Comparison of ENCODE assay signal across 20 mouse cellular contexts in genomic region chr8:79635491-79635890, GRCm38 (mm10). TPM values are rescaled to one million over a fixed set of nuclear protein-coding genes. Genes with fewer than 3 reads are reported as not detected.
DNase-seq lines count a peak whose midpoint lies in the region; ATAC-seq and TF ChIP-seq lines count a peak whose summit lies in the region.
"Had no signal": no experiment of that assay in that cellular context is flagged by ENCODE, and none has a peak within 500 bp of the region (broad histone marks: within the 10 kb centered on the region; RNA-seq: fewer than 3 reads in every experiment).

No protein-coding gene starts in this region.

- DNase-seq in ES-E14 (ENCODE audit: low read depth, low spot score) = no peak
- peak; percentile 63 for DNase-seq in ZHBTc4 (ENCODE audit: low read depth, low spot score)
- no peak for DNase-seq in yolk sac, embryonic 10.5 days (ENCODE audit: low spot score)
- no peak for DNase-seq in gastrocnemius, postnatal 10 days
- DNase-seq: adrenal gland, adult 8-10 months; adrenal gland, postnatal 14 days; adrenal gland, postnatal 36 days; cerebellum, adult 11-12 months; cerebellum, adult 2 months; cerebellum, adult 9-10 months; cerebellum, postnatal 10 days; cerebellum, postnatal 25 days; forebrain, postnatal 0 days had no signal

- 91% methylated on average over 1 of the region's 1 CpGs for WGBS in kidney, embryonic 15.5 days

- no peak for TF ChIP-seq EP300 in ES-Bruce4 (IDR thresholded peaks at IDR 0.05; ENCODE audit: insufficient read depth, low read depth, low read length)

- no peaks in the 10 kb centered on the region for H3K36me3 ChIP-seq in E14TG2a.4 (ENCODE audit: insufficient read depth, low read length)
- H3K36me3 ChIP-seq in ES-Bruce4 (ENCODE audit: control insufficient read depth, insufficient read depth, low read length, poor library complexity, severe bottlenecking) = no peaks in the 10 kb centered on the region
- H3K36me3 ChIP-seq in ES-E14 (ENCODE audit: control insufficient read depth, insufficient read depth, low read length, poor library complexity, severe bottlenecking) = no peaks in the 10 kb centered on the region
- no peaks in the 10 kb centered on the region for H3K36me3 ChIP-seq in kidney, embryonic 15.5 days
- H3K36me3 ChIP-seq: embryonic facial prominence, embryonic 10.5 days; embryonic facial prominence, embryonic 12.5 days; forebrain, embryonic 15.5 days had no signal

- TF ChIP-seq CTCF in E14TG2a.4 (conservative IDR thresholded peaks at IDR 0.05; ENCODE audit: low read length) = no peak
- no peak for TF ChIP-seq CTCF in ES-Bruce4 (IDR thresholded peaks at IDR 0.05; ENCODE audit: low read depth, low read length)

- no peak for ATAC-seq in kidney, embryonic 15.5 days (replicated peaks; ENCODE audit: low FRiP score)
- ATAC-seq: forebrain, embryonic 13.5 days; forebrain, embryonic 15.5 days; forebrain, postnatal 0 days had no signal

- no peak overlapping the region for H3K4me2 ChIP-seq in kidney, embryonic 15.5 days
- H3K4me2 ChIP-seq: embryonic facial prominence, embryonic 12.5 days; forebrain, embryonic 13.5 days; forebrain, embryonic 15.5 days had no signal

- H3K9me3 ChIP-seq in E14TG2a.4 (ENCODE audit: low read length) (no peaks in the 10 kb centered on the region), ES-Bruce4 (replicated peaks; ENCODE audit: control insufficient read depth, insufficient read depth, low read length, poor library complexity, severe bottlenecking) (0 out of 2 replicates have a peak, but pooled peaks cover 4% of the 10 kb centered on the region), ES-E14 (ENCODE audit: control insufficient read depth, insufficient read depth, low read depth, low read length) (no peaks in the 10 kb centered on the region)
- H3K9me3 ChIP-seq in kidney, embryonic 15.5 days (replicated peaks) = peaks cover 3% of the 10 kb centered on the region; the same call in 1 of the 2 replicates
- H3K9me3 ChIP-seq: embryonic facial prominence, embryonic 10.5 days; embryonic facial prominence, embryonic 12.5 days; forebrain, embryonic 13.5 days; forebrain, embryonic 15.5 days had no signal

- no peaks in the 10 kb centered on the region for H3K27me3 ChIP-seq in E14TG2a.4 (ENCODE audit: insufficient read depth, low read length)
- H3K27me3 ChIP-seq in ES-Bruce4 (ENCODE audit: control insufficient read depth, insufficient read depth, low read length, poor library complexity, severe bottlenecking) = no peaks in the 10 kb centered on the region
- H3K27me3 ChIP-seq in kidney, embryonic 15.5 days = no peaks in the 10 kb centered on the region
- H3K27me3 ChIP-seq: embryonic facial prominence, embryonic 12.5 days; forebrain, embryonic 13.5 days; forebrain, embryonic 15.5 days had no signal

- peak overlapping the region; percentile 56 for H3K4me3 ChIP-seq in E14TG2a.4 (replicated peaks; ENCODE audit: low read length)
- peak overlapping the region; percentile 63; the same call in 1 of the 2 replicates for H3K4me3 ChIP-seq in ES-Bruce4 (ENCODE audit: low read depth, low read length)
- peak overlapping the region; percentile 49 to 70; a peak in 3 of 4 replicates for H3K4me3 ChIP-seq in ES-E14 (ENCODE audit: insufficient read depth in 1 of 2, low read depth in 1 of 2, low read length in 2 of 2, poor library complexity in 1 of 2, severe bottlenecking in 1 of 2)
- no peak overlapping the region for H3K4me3 ChIP-seq in kidney, embryonic 15.5 days (replicated peaks)
- H3K4me3 ChIP-seq: embryonic facial prominence, embryonic 10.5 days; embryonic facial prominence, embryonic 12.5 days; forebrain, embryonic 13.5 days; forebrain, embryonic 15.5 days had no signal

- peak overlapping the region; percentile 49 for H3K9ac ChIP-seq in ES-Bruce4 (ENCODE audit: low read depth, poor library complexity, severe bottlenecking)
- H3K9ac ChIP-seq in ES-E14 (ENCODE audit: insufficient read depth, low read depth, low read length, poor library complexity, severe bottlenecking) = no peak overlapping the region; the same call in 1 of the 2 replicates
- no peak overlapping the region for H3K9ac ChIP-seq in kidney, embryonic 15.5 days
- H3K9ac ChIP-seq: embryonic facial prominence, embryonic 12.5 days; forebrain, embryonic 13.5 days; forebrain, embryonic 15.5 days; forebrain, postnatal 0 days had no signal

- H3K27ac ChIP-seq in ES-Bruce4 (ENCODE audit: insufficient read depth, low read length) (no peak overlapping the region), ES-E14 (ENCODE audit: insufficient read depth, low read depth, low read length, poor library complexity, severe bottlenecking) (peak overlapping the region; percentile 13; the same call in 1 of the 2 replicates)
- H3K27ac ChIP-seq in kidney, embryonic 15.5 days = no peak overlapping the region
- H3K27ac ChIP-seq: embryonic facial prominence, embryonic 10.5 days; embryonic facial prominence, embryonic 12.5 days; forebrain, embryonic 13.5 days; forebrain, embryonic 15.5 days had no signal

- TF ChIP-seq POLR2A in ES-Bruce4 (IDR thresholded peaks at IDR 0.05; ENCODE audit: insufficient read depth, low read length) = no peak

- H3K4me1 ChIP-seq in E14TG2a.4 (replicated peaks; ENCODE audit: low read depth, low read length) (peaks cover 22% of the 10 kb centered on the region), ES-Bruce4 (ENCODE audit: control insufficient read depth, insufficient read depth, low read length) (peaks cover 1% of the 10 kb centered on the region), ES-E14 (ENCODE audit: control insufficient read depth in 2 of 2, insufficient read depth in 2 of 2, low read length in 2 of 2, poor library complexity in 1 of 2) (peaks cover 0 to 2% of the 10 kb centered on the region in 2 experiments; a peak in 2 of 4 replicates)
- H3K4me1 ChIP-seq in kidney, embryonic 15.5 days = peaks cover 2% of the 10 kb centered on the region; the same call in 1 of the 2 replicates
- H3K4me1 ChIP-seq: embryonic facial prominence, embryonic 12.5 days had no signal

- in situ Hi-C loops in ES-E14 (cut with MboI; ENCODE audit: low sequenced_read_pairs in 2 of 2, unreplicated experiment in 2 of 2) = no loop called here

TF ChIP-seq in ES-E14, 5 proteins besides CTCF, POLR2A, EP300 and RAD21:
- TF ChIP-seq MAFK (IDR thresholded peaks at IDR 0.05; ENCODE audit: insufficient read depth, low read depth, low read length) = no peak
- no peak for TF ChIP-seq CHD2 (IDR thresholded peaks at IDR 0.05; ENCODE audit: low read depth, low read length)
- TF ChIP-seq ZC3H11A (IDR thresholded peaks at IDR 0.05; ENCODE audit: borderline replicate concordance, low read depth, low read length) = no peak
- no peak for TF ChIP-seq HCFC1 (IDR thresholded peaks at IDR 0.05; ENCODE audit: borderline replicate concordance, insufficient read depth, low read length)
- TF ChIP-seq ZNF384 (IDR thresholded peaks at IDR 0.05; ENCODE audit: low read depth, low read length) = no peak

RNA-seq across cellular contexts. Expression of gene Otud4, which starts 3.9 kb away (rescaled TPM):
- polyA plus RNA-seq in ES-Bruce4 (2011; ENCODE audit: insufficient read depth, insufficient read length, low read depth, missing spikeins) = 141 and 161 TPM in 2 replicates
- 58.9 and 74.2 TPM in 2 replicates for total RNA-seq in ES-E14 (2012; rRNA removed)
- 15.7 and 16.0 TPM in 2 replicates for polyA plus RNA-seq in kidney, embryonic 15.5 days (2015; fragmentation: Nextera tagmentation; extraction: Ambion mirVana)
- 10 to 100 TPM; 51.1 to 61.8 TPM for total RNA-seq in gastrocnemius, postnatal 10 days (2021)
